Mouse (Mus musculus) gastrocnemius, adult 8-10 months (tissue): ENCODE measurements around the gene Ssr4. TPM values are rescaled to one million over a fixed set of nuclear protein-coding genes. Genes with fewer than 3 reads are reported as not detected.
"Not testable (repeated sequence)": the region's sequence is repeated elsewhere in the genome, so short reads cannot be mapped to it uniquely, and the experiment has no call there.

Experiments
- DNase-seq, 2 experiments: peaks; one replicate each; pipeline ENCODE4 v3.0.0; 2022; ENCODE audit warnings: low spot score in 2 of 2
- total RNA-seq, 4 experiments: library from RNA; stranded (reverse); gene quantifications; 2 replicates each; pipeline ENCODE4 v1.2.4; 2022

Gene Ssr4
- total RNA-seq: 10 to 100 TPM; 79.3 to 97.7 (median 86.9) TPM

DNA sequence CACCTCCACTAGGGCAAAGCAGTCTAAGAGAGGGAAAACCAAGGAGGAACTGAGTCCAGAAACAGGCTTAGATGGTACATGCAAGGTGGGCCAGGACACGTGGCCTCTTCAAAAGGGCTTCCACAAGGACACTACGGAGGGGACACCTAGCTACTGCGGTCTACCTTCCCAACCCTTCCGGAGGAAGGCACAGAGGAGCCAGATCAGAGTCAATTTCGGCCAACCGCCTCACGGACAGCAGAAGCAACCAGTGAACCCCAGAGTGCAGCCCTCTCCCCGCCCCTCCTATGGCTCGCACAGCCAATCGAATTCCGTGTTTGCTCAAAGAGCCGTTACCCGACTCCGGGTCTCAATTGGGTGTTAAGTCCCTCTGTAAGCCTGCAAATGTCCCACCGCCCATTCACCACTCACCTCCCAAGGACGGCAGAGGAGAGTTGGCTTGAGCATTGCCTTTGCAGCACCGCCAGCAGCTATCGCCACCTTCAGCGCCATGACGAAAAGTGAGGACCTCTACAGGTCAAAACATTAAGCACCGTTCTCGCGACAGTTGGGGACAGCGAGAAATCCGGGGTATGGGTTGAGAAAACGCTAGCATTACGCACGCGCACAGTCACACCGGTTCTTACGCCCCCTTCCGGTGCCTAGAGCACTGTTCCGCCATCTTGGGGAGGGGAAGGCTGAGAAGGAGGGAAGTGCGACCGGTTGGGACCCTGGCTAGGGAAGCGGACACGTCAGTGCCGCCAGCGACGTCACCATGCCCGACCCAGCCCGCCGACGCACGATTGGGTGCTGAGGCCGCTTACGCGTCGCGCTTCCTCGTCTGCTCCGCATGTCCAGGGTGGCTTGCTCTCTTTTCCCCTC is at the start of gene Ssr4, which contains the start of gene Idh3g:
TSS of gene Ssr4 (plus strand) at position 665 of the 861 bp plus-strand sequence.
TSS of gene Idh3g (minus strand) at position 534 of the 861 bp plus-strand sequence.
- DNase-seq: peak; percentile 86 to 88

DNA sequence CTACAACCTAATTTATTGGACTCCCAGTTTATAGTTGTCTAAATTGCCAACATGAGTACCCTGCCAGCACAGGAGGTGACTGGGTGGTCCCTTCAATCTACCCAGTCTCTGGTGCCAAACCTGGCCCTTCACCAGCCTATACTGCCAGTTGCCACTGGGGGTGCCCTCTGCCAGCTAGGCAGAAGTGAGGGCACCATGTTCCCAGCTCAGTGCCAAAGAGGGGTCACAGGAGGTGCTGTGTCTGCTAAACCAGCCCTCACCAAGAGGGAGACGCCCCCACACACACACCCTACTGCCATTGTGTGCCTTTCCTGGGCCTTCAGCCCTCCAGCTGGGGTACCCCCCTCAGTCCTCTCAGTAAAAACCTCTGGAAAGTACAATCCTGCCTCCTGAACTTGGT is 48.7 kb upstream of the Ssr4 start:
- DNase-seq: no peak

DNA sequence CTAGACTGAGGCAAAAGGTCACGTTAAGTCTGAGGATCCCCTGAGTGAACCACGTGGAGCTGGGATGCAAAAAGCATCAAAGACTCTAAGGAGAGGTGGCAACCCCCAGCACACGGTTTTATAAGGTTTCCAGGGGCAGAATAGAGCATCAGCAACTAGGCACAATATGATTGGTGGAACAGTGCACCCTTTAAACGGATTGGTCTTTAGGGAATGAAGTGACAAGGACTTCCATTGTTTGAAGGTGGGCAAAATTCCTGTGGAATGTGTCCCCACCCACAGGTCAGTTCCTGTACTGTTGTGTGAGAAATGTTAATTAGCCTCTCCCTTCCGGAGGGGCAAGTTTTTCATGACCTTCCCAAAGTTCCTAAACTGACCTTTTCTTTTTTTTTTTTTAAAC is 47.7 kb upstream of the Ssr4 start:
- no peak for DNase-seq

DNA sequence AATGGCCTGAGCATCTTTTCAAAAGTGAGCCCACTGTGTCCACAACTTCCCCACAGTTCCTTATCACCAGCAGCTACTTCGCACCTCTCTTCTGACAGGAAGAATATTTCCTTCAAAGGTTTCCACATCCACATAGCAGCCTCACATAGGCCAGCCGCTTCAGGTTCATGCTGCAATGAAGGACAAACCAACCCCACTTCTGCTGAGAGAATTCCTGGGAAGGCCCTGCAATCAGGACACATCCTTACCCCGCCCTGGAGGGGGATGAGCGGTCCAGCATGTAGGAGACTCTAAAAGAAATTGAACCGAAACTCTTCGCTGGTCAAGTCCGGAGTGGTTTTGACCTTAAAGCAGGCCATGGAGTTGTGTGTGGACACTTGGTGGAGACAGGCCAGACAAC is 47.0 kb upstream of the Ssr4 start:
- DNase-seq: not testable (repeated sequence)

DNA sequence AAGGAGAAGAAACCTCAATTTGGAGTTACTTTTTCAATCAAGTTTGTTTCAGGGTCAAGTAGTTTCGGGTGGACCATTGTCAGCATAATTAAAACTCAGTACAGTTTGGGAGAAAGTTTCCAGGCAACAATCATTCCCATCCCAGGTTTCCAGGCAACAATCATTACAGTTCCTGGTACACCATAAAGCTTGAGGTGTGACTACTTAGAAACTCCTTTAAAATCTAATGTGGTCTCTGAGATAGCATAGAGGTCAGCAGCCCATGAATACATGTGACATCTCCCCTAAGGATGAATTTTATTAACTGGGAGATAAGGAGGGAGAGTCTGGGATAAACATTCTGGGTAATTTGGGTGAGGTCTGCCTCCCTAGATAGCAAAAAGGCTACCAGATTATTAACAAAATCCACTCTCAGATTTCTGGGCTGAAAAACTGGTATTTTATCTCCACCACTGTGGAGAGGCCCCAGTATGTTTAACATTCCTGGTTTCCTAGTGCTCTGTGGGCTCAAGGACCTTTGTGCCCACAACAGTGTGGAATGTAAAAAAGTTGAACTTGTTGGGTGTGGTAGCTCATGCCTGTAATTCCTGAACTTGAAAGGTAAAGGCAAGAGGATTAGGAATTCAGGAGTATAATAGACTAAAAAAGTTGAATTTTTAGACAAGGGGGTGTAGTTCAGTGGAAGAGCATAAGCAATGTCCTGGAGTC is 41.9 kb upstream of the Ssr4 start:
- no peak for DNase-seq

DNA sequence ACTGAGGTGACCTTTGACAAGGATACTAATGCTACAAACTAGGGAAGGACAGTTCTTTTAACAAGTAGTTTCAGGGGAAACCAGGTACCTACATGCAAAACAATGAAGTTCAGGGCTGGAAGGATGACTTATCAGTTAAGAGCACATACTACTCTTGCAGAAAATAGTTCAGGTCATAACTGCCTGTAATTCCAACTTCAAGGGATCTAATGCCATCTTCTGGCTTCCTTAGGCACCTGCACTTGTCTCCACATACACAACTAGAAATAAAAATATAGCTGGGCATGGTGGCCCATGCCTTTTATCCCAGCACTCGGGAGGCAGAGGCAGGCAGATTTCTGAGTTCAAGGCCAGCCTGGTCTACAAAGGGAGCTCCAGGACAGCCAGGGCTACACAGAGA is 37.9 kb upstream of the Ssr4 start:
- DNase-seq: no peak

DNA sequence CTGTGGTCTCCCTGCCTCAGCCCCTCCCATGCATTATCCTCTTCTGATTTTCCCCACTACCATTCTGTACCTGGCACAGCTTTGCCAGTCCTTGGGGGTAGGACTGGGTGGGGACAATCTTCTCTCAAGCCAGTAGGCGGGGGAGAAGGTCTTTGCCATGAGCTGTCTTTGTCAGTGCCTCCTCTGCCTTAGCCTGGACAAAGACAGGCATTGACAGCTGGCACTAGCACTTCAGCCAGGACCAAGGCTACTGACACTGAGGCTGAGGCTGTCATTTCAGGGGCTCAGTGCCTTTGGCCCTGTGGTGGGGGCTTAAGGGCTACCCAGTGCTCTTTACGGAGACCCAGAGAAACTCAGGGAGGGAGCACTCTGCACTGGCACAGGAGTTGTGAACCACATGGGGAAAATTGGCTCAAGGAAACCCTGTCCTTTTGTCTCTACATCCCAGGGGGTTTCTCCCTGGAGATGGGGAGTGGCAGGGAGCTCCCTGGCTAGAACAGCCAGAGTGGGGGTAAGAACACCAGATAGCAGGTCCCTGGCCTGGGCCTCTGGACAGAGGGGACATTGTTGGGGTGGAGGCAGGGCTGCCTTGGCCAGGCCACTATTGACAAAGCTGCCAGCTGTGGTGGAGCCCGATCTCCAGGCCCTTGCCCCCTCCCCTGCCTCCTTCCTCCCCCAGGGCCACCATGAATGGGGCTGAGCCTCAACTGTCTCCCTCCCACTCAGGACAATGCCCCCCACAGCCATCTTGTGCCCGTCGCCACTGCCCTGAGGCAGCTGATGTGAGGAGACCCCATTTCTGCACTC is 30.3 kb upstream of the Ssr4 start, which contains the start of gene Plxnb3:
TSS of gene Plxnb3 (plus strand) at position 757 of the 807 bp plus-strand sequence.
- DNase-seq: no peak

DNA sequence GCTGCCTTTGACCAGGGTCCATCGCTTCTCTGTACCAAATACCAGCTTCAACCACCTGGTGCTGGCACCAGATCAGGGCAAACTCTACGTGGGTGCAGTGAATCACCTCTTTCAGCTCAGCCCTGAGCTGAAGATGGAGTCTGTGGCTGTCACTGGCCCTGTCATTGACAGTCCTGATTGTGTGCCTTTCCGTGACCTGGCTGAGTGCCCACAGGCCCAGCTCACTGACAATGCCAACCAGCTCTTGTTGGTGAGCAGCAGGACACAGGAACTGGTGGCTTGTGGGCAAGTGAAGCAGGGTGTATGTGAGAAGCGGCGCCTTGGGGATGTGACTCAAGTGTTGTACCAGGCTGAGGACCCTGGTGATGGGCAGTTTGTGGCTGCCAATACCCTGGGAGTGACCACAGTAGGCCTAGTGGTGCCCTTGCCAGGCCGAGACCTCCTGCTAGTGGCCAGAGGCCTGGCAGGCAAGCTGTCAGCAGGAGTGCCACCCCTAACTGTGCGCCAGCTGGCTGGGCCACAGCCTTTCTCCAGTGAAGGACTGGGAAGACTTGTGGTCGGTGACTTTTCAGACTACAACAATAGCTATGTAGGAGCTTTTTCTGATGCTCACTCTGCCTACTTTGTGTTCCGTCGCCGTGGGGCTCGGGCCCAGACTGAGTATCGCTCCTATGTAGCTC is 28.1 kb upstream of the Ssr4 start:
- no peak for DNase-seq

DNA sequence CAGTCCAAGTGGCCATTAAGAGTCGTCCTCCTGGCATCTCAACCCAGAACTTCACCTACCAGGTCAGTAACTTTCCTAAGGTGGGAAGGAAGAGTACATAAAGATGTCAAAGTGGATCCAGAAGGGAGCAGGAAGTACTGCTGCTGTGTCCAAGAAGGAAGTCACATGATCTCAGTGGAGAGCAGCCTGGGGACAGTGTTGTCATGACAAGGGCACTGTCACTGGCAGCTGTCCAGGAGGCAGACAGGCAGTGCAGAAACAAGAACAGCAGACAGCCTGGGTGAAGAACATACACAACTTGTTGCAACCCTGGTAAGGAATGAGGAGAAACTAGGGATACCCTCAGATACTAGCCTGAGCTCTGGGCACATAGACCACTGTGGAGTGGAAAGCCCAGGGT is 21.5 kb upstream of the Ssr4 start:
- peak in 1 of 2 experiments; percentile 32 for DNase-seq

DNA sequence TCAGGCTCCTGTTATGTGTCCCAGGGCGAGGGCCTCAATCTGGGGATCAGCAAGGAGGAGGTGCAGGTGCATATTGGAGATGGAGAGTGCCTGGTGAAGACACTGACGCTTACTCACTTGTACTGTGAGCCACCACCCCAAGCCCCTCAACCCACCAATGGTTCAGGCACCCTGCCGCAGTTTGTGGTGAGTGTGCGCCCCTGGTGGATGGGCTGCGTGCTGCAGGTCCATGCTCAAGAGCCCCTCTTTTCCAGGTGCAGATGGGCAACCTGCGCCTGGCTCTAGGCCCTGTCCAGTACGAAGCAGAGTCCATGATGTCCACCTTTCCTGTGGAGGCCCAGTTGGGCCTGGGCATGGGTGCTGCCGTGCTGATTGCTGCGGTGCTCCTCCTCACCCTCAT is 19.6 kb upstream of the Ssr4 start:
- DNase-seq: no peak

DNA sequence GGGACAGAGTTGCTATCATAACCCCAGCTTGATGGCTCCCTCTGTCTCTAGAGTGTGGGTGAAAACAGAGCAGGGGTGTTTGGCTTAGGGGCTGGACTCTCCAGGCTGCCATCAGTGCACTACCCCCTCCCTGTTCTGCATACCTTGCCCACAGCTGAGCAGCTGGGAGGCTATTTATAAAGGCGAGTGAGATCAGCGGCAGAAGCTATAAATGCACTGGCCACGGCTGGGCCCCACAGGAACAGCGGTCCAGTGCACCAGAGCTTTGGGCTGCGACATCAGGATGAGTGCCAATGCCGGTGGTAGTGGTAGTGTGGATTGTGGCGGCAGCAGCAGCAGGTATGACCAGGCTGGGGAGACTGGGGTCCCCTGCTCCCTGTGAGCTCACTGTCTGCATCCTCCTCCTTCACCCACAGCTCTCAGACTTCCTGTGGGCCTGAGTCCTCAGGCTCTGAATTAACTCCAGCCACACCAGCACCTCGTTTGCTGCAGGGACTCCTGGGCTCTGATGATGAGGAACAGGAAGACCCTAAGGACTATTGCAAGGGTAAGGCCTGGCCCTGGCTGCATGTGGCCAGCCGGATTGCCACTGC is 12.6 kb upstream of the Ssr4 start, which contains the start of gene Srpk3:
TSS of gene Srpk3 (plus strand) at position 238 of the 593 bp plus-strand sequence.
- peak; percentile 33 to 54 for DNase-seq

DNA sequence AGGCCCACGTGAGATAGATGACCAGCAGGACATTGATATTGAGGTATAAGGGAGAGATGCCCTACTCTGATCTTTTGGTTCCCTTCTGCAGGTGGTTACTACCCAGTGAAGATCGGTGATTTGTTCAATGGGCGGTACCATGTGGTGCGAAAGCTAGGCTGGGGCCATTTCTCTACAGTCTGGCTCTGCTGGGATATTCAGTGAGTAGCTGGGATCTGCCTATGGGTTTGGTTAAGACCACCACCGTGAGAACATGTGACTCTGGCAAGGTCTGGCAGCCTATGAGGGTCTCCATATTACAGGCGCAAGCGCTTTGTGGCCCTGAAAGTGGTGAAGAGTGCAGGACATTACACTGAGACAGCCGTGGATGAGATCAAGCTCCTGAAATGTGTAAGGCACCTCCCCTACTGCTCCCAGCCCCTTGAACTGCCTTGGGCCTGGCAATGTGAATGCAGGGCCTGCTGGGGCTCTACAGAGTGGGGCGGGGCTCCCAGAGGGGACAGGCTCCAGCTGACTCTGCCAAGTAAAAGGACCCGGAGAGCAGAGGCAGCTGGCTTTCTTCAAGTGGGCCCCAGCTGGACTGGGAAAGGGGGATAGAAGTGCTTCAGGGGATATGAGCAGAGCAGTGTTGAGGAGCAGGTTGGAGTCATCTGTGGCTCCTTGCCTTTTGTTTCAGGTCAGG is 11.9 kb upstream of the Ssr4 start:
- DNase-seq: no peak

DNA sequence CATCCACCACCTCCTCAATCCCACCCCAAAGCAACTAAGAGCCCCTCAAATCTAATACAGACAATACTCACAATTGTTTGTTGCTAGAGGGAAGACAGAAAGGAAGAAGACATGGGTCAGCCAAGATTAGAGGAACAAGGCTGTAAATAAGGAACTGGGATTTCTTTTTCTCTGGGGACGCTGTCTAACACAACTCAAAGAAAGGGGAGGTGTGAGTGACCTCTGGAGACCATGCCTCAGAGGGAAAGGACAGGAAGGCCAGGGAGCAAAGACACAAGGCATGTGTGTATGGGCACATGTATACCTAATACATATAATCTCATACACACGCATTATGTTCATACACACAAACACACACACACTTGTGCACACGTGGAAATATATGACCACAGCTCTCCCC is 4.6 kb upstream of the Ssr4 start:
- DNase-seq: no peak

DNA sequence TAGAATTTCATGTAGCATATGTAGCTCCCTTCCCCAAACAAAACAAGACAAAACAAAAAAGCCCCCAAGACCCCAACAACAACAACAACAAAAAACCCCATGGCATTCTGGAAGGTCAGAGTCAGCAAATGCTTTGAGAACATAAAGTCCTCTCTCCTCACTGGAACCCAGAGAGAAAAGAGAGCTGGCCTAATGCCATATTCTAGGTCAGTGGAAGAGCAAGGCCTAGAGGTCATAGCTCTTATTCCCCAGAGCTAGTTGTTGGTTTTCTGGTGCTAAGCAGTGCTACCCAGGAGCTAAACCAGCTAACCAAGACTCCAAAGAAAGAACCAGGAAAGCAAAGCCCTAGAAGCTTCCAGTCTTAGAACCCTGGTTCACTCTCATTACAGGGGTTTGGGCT is 1.2 kb upstream of the Ssr4 start:
- no peak for DNase-seq

DNA sequence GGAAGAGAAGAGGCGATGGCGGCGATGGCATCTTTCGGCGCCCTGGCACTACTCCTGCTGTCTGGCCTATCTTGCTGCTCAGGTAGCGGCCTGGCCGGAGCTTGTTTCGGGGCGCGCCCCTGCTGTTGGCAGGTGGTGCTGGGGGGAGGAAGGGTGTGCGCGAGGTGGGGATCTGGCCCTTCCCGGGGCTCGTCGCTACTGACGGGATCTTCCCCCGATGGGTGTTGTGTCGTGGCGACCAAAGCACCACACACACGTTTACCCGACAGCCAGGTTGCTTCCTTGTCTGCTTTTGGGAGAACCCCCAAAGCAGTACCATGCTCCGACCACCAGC is 364 bp downstream of the Ssr4 start:
- DNase-seq: no peak

DNA sequence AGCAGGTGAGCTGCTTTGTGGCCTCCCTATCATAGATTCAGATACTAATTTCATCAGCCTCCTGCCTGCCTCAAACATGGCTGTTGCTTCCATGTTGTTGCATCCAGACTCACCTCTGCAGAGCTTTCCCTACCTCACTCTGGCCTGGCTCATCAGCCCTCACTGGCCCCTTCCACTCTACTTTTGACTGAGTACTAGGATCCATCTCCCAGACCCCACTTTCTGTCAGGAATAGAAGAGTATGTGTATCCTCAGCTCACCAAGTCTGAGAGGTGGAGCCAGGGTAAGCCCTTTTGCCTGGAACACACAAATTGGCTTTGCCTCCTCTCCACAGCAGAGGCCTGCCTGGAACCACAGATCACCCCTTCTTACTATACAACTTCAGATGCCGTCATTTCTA is 1.7 kb downstream of the Ssr4 start:
- no peak for DNase-seq

DNA sequence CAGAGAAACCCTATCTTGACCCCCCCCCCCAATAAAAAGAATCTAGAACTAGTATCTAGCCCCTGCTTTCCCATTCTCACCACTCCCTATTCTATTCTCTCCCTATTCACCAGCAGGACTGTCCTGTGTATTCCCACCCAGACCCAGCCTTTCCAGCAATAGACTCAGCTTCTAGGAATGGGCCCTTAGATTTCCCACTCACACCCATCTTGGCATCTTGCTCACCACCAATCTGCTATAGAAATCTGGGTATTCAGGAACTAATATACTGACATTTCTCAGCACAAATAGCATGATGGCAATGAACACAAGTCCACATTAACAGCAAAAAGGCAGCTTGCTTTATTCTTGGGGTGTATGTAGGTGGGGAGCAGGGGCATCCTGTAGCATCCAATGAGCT is 6.2 kb downstream of the Ssr4 start:
- no peak for DNase-seq

DNA sequence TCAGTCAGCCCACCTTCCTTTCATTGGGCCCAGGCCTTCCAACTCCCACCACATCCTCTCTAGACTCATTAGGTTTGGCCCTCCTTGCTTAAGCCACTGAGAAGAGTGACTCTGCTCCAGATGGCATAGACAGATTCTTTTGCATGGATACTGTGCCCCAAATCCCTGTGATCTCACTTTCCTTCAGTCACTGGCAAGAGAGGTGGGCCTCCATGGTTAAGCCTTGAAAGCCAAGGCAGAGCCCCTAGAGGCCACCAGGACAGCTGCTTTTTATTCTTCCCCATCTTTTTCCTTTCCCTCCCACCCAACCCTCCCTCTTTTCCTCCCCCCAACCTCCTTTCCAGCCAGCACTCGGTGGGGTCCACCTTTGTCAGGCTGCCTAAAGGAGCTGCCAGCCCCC is 6.7 kb downstream of the Ssr4 start:
- no peak for DNase-seq

DNA sequence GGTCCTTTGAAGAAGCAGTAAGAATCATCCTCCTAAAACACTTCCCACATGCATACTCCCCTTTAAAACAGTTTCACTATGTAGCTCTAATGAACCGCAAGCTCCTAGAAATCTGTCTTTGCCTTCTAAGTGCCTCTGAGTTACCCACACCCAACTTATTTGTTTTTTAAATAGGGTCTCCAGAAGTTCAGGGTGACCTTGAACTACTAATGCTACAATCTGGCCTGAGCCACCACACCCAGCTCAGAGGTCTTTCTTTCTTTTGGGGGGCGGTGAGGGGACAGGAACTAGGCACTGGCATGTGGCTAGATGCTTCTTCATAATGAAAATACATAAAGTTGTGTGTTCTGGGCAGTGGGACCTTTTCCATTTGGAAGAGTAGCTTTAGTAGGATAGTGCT is 10.7 kb downstream of the Ssr4 start:
- no peak for DNase-seq

DNA sequence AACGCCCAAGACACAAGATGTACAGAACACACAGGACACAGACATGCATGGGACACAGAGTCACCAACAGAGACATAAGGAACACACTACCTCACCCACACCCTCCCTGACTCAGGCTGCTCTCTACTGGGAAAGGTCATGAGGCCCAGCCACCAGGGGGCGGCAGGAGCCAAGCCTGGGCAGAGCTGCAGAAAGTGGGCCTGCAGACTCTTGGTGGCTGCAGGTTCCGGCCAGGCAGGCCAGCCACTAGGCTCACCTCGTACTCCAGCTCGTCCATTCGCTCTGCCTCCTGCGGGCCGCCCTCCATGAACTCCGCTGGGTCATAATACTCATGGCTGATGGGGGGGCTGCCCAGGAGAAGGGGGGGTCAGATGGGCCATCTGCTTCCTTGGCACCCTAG is 11.7 kb downstream of the Ssr4 start:
- DNase-seq: peak; percentile 58 to 61
